Mouse (Mus musculus): ENCODE results near the gene Cfap44. TPM values are rescaled to one million over a fixed set of nuclear protein-coding genes. Genes with fewer than 3 reads are reported as not detected.
A peak's percentile ranks its signal among the peaks of the same experiment; 100 is the strongest.

The Cfap44 gene
- total RNA-seq, 4 experiments from 2014 or later: 3.4 to 7.4 (median 5.8) TPM

DNA sequence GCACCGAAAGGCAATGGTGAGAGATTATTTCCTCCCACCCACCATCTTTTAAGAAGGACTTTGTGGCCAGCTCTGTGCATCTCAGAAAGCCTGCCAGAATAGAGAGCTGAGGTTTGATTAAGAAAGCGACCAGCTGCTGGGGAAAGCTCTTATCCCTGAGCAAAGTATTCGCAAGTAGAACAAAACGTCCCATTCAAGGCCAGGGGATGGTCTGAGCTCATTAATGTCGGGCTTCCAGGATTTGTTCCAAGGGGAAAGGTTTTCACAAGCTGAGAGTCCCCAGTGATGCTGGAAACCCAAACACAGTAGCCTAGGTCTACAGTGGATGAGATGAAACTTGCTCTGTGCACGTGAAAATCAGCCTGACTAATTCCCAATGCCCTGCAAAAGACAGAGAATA is 99.3 kb downstream of the Cfap44 start:
- no peak for DNase-seq (ENCODE audit: low spot score in 2 of 2)

DNA sequence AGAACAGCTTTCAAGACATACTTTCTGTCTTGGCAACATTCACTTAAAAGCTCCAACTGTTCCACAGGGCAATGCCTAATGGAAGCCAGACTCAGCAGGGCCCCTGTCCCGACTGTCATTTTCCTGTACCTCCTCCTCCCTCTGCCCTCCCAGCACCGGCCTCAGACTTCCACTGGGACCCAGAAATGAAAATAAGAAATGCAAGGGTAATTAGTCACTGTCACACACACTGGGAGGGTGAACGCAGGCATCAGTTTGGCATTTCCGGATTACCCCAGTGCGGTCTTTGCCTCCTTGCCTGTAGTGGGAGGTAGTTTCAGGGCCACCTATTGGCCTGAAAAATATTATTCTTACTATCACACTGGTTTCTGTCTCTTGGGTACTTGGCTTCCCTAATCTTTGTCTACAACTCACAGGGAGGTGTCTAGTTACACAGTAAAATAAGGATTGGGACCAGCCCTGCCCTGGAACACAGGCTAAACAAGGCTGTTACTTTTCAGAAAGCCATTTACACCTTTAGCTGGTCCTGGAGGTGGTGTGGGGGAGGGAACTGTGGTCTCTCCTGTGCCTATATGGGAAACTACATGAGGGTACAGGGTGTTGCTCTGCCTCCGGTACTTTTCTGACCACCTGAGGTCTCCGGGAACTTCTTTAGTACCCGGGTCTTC is 100.0 kb downstream of the Cfap44 start:
- DNase-seq (ENCODE audit: low spot score in 2 of 2): no peak

DNA sequence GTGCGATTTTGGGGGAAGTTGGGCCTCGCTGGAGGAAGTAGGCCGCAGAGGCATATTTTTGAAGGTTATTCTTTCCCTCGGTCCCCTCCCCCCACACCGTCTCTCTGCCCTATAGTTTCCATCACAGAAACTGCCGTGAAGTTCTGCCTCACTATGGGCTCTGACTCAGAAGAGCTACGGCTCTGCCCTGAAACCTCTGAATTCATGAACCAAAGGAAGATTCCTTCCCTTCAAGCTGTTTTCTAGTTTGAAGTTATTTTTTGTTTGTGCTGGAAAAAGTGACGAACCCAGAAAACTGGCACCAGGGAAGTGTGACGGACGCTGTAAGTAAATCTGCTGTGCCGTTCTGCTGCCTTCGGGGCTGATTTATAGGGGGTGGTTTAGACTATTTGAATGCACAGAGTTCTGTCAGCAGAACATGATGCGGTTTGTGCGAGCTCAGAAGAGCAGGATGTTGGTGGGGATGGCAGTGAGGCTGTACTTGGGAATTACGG is 102.4 kb downstream of the Cfap44 start:
- no peak for DNase-seq (ENCODE audit: low spot score in 2 of 2)

DNA sequence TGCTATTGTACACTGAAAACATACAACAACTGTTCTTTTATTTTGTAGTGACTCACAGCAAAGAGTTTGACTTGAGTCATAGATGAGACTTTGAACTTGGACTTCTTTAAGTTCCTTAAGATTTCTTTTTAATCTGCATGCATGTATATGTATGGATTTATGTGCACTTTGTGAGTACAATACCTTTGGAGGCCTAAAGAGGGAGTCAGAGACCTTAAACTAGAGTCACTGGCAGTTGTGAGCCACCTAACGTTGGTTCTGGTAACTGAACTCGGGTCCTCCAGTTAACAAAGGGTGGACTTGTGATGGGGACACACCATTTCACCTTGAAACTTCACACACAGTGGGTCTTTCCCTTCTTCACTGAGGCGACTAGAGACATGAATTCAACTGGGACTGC is 103.9 kb downstream of the Cfap44 start:
- DNase-seq (ENCODE audit: low spot score in 2 of 2): no peak

DNA sequence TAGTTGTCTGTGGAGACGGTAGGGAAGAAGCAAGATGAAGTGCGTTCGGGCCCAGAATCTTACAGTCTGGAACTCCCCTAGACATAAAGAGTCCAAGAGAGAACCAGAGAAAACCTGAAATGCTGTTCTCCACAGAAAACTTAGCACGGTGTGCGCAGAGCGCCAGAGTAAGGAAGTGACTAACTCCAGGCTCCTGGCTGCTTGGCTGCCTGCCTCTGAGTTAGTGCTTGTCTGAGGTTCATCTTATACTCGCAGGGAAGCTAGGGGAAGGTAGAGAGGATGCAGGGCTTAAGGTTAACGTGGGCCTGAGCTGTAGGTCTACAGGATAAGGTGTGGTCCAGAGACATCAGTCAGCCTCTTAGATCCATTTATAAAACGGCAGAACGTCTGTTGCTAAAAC is 107.2 kb downstream of the Cfap44 start:
- no peak for DNase-seq (ENCODE audit: low spot score in 2 of 2)

DNA sequence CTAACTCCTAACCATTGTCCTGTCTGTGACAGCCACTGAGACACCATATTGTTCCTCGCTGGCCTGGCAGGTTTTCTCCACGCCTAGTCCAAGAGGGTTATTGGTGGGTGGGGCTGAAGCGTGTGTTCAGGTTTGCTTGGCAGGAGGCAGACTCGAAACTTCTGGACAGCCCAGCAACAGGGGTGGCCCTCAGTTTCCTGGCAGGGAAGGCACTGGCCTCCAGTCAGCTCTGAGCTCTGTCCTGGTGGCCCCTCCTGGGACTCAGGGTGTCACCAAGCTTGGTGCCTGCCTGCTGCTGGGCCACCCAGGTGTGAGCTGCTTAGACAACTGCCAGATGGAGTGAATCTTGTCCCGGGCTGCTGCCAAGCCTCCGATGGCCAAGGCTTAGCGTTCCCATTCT is 107.7 kb downstream of the Cfap44 start:
- DNase-seq (ENCODE audit: low spot score in 2 of 2): no peak

DNA sequence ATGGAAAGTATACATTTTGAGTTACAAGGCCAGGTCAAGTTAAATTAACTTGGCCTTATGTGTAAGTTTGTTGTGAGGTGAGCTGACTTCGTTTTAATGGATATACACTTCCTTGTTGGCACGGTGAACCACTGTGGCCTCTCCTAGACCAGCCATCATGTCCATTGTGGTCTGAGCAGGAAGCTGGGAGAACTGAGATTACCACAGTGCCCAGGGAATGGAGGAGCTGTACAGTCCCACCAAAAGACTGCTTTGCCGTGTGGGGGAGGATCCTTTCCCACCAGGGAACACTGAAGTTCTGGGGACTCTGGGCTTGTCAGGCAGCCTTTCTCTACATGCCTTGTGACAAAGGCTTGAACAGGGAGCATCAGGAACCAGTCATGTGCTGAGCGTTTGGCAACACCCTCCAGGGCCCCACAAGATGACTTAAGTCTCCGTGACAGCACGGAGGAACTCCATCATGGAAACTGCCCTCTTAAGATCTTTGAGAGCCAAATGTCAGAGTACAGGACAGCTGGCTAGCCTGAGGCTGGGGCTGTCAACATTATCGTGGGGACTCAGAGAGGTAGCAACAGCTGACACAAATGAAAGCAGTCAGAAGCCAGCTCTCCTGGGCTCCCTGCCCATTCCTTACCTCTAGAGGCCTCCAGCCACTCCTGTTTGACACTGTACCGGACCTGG is 108.4 kb downstream of the Cfap44 start:
- no peak for DNase-seq (ENCODE audit: low spot score in 2 of 2)

DNA sequence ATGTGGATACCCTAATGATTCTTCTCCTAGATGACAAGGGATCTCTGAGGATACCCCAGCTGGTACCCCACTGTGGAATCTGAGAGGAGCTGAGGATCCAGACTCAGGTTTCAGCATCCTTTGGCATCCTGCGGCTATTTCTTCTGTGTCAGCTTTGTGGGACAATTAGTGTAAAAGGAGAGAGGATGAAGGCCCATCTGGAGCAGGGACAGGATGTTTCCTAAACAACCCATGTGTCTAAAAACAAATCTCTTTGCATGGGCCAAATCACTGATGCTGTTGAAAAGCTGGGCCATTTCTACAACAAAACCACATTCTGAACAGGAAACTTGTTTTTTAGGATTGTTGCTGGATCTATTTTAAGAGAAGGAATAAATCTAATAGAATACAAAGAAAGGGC is 110.6 kb downstream of the Cfap44 start:
- no peak for DNase-seq (ENCODE audit: low spot score in 2 of 2)

DNA sequence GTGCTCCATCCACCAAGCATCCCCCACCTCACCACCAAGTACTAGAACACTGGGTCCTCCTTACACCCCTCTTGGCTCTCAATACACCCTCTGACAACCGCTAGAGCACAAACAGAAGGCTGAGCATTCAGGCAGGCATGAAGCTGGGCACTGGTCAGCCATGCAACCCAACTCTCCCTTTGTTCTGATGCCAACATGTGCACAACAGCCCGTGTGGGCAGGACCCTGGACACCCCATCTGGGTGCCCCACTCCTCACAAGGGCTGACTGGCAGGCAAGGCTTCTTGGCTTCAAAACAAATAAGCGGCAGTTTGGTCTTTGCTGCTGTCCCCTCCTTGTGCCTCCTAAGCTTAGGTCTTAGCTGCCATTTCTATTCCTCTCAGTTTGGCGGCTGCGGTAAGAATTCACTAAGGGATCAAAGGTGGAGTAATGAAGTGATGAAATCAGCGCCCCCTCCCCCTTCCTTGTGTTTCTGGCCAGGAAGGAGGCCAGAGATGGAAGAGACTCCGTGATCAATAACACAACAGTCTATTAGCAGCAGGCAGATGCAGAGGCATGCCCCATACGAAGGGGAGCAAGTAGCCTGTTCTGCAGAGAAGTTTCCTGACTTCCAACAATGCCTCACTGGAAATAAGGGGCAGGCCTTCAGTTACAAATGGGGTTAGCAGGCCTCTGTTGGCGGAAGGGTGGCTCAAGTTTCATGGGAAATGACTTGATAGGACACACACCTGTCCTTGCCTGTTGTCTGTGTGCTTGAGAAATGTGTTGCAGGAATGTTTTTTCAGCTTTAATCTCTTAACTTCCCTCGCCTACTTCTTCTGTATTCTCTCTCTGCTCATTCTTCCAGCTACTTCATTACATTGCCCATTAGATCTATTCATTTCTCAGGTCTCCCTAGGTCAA is 112.7 kb downstream of the Cfap44 start:
- no peak for DNase-seq (ENCODE audit: low spot score in 2 of 2)

DNA sequence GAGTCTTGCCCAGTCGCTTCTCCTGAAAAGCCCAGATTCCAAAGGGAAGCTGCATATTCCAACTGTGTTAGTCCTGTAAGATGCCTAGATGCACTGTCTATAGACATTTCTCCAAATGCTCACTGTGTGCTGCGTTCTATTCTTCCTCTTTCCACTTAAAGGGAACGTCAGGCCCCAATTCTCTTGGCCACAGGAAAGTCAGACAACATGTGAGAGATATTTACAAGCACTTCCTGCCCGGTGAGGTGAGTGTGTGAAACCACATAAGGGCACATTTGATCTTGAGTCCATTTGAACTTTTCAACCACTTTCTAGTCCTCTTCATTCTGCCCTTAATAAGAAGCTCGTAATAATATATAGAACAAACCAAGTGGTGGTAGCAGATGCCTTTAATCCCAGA is 113.4 kb downstream of the Cfap44 start:
- DNase-seq (ENCODE audit: low spot score in 2 of 2): no peak

DNA sequence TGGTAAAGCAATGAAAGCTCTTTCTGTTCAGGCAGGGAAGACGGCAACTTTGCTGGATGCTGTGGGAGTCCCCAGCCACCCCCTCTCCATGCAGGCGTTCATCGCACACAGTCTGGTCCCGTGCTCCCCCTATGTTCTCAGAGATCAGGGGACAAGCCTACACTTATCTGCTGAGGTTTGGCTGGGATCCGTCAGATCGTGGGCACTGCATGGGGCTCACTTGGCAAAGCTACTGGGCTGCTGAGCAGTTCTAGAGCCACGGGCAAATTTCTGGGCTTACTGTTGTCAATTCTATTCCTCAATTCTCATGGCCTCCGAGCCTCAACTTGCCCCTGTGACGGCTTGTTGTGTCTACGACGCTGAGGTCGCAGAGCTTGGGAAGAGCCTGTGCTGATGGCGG is 114.2 kb downstream of the Cfap44 start:
- peak in 1 of 2 experiments; percentile 45 for DNase-seq (ENCODE audit: low spot score in 2 of 2)

DNA sequence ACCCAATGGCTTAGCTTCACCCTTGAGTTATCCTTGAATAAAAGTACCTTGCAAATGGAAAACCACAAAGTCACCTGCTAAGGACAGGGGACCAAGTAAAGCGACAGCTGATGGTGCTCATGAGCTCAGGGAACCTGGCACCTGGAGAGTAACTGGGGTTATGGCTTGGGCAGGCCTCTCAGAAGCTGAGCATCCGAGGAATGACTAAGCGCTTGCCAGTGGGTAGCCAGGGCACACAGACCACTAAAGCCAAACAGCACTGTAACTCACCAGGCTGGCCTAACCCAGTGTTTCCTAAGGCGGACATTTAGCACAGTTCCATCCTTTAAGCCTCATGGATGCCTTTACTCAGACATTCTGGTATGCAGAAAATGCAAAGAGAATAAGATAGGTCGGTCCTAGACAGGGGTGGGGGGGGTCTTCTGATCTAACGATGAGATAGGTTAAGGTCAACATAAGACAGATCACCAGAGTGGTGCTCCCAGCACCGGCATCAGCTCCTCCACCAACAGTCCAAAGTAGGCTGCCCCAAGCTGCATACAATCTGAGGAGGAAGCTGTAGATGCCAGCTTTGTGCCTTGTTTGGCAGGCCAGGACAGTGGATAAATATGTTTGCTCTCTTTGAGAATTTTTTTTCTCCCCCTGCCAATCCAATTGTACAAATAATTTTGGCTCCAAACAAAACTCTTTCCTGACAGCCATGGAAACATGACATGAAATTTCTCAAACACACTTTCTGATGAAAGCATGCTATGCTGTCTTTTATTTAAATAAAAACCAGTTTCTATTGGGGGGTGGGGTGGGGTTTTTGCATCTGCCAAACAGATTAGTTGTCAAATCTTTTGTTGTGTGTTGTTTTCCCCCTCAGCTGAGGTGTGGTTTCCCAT is 115.1 kb downstream of the Cfap44 start:
- DNase-seq (ENCODE audit: low spot score in 2 of 2): no peak

DNA sequence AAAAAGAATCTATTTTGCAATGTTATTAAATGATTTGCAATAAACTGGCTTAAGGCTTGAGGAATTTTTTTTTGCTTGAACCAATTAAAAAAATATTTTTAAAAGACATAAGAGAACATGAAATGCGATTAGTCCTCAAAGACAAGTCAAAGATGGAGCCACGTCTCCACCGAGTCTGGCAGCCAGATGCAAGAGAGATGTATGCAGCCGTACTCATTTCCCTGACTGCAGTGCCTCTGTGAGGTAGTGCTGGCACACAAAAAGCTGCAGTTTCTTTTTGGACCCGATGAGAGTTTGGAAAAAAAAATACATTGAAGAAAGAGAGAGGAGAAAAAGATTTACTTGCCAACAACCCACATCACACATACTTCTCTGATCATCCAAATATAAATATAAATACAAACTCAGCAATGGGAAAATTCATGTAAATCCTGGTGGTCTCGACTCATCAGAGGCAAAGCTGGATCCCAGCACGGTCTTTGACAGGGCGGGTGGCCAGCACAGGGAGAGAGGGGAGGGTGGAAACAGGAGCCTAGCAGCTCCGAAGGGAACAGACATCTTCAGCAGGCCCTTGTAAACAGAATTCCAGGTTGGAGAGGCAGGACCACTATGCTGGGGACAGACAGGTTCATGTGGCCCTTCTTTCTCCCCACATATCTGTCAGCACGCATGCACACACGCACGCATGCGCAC is 116.1 kb downstream of the Cfap44 start:
- DNase-seq (ENCODE audit: low spot score in 2 of 2): no peak

DNA sequence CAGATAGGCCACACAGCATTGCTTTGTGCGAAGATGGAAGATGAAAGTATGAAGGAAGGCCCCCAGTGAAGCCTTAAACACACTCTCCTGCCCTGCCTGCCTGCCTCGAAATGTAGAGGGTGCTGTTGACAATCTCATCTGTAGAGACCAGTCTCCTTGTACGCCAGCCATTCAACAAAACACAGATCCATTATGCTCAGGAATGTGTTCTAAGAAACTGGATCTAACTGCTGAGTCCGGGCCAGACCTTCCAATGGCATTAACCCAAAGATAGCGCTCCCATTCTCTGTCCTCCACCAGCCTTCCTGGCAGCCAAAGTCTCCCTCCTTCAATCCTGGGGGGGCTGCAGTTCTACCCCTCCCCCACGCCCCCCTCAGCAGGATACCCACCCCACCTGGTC is 121.9 kb downstream of the Cfap44 start:
- no peak for DNase-seq (ENCODE audit: low spot score in 2 of 2)

DNA sequence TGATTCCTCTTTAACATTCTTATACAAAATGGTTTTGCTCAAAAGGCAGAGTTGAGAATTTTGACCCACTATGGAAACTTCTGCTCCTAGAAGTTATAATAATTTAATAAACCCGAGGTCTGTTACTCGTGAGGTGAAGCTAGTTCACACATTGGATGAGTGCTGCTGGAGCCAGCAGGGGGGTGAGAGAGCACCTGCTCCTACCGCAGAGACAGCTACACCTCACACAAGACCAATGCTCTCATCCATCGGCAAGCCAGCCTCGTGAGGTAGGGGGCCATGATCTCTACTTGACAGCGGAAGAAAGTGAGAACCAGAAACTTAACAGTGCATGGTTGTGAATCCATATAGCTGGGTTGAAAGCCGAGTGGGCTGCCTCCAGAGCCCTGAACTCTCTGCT is 129.0 kb downstream of the Cfap44 start:
- DNase-seq (ENCODE audit: low spot score in 2 of 2): no peak

DNA sequence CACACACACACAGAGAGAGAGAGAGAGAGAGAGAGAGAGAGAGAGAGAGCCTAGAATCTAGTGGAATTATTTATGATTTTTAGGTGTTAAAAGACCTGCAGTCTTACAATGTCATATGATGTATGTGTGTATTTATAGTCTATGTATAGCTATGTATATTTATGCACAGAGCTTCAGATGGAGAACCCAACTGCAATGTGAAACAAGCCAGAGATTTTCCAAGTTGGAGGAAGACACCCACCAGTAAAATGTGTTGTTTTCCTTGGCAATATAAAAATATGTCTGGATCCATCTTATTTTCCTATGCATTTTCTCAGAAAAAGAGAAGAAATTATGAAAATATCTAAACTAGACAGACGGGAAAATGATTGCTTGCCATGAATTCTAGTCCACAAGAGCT is 131.4 kb downstream of the Cfap44 start:
- DNase-seq (ENCODE audit: low spot score in 2 of 2): no peak

DNA sequence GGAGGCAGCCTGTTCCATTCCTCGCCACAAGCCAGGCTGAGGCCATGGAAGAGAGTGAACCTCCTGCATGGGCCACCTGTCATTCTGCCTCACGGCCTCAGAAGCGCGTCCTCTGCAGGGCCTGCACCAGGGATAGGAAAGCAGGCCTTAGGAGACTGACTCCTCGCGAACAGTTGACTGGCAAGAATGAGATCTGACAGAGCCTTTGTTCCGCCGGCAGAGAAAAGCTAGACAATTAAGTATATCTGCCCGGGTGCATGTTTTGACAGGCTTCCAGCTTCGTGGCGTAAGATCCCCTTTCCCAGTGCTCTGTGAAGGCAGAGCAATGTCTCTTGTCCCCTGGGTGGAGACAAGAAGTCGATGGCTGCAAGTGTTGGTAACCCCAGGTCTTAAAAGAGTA is 132.1 kb downstream of the Cfap44 start:
- no peak for DNase-seq (ENCODE audit: low spot score in 2 of 2)

DNA sequence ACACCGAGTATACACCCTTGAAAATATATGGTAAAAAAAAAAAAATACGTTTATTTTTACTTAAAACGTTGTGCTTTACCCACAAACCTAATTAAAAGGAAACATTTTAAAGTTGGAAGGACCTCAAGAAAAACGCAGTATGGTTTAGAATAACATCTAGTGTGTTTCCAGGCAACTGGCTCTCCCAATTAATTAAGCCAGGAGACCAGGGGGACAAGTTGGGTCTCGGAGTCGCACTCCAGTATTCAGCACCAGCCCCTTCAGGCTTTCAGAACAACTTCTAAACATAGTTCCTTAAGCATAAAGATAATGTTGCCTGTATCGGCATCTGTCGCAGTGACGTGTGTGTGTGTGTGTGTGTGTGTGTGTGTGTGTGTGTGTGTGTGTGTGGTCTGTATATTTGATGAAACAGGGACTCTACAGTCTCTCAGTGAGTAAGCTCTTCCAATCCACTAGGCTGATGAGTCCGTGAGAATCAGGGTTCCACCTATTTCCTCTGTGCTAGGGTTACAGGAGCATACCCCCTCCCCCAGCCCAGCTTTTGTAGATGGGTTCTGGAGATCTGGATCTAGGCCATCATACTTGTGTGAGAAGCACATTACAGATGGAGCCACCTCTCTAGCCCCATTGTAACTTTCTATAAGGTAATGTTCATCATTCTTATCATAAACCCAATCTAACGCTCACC is 132.8 kb downstream of the Cfap44 start:
- no peak for DNase-seq (ENCODE audit: low spot score in 2 of 2)

DNA sequence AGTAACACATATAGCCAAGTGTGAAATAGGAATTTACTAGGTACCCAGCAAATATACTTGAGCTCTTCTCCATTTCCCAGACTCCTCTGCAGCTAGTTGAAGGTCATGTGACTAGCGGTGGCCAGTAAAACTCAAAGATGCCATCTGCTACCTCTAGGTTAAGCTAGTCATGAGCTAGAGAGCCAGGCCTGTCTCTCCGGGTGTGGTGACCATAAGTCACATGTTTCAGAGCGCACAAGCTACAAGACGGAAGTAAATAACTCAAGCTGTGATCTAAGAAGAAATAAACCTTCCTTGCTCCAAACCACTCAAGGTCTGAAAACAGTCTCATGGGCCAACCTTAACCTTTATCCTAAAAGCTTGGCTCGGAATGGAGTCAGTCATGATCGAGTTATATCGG is 134.4 kb downstream of the Cfap44 start:
- DNase-seq (ENCODE audit: low spot score in 2 of 2): no peak

DNA sequence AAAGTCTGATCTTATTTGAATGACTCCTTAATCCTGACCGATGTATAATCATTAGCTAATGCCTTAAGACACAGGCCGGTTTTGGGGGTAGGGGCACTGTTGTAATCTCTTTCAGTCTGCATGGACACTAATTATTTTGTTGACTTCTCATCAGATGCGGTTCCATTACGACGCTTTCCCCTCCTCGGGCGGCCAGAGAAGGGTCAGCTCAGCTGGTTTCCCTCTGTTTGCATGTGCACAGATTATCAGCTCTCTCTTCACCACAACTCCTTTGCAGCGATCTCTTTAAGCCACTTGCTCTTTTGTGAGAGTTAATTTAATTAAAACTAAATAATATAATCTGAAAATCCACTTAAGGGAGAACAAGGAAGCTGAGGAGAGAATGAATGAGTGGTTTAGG is 135.1 kb downstream of the Cfap44 start:
- DNase-seq (ENCODE audit: low spot score in 2 of 2): no peak

Data from left cerebral cortex, adult 8-10 months (tissue).